Mouse (Mus musculus) ES-E14 (cell line): ENCODE data around the gene Hlcs. TPM values are rescaled to one million over a fixed set of nuclear protein-coding genes. Genes with fewer than 3 reads are reported as not detected.

Source experiments
- DNase-seq: peaks from one replicate; pipeline ENCODE4 v3.0.0-alpha.2; 2013; ENCODE audit warnings: low read depth, low spot score
- H3K27ac ChIP-seq: 2 replicates; pipeline ENCODE4 v1.5.1; 2012; ENCODE audit warnings: low read depth, mild to moderate bottlenecking, low read length, moderate library complexity, mixed read lengths; ENCODE audit not compliant: poor library complexity, insufficient read depth, severe bottlenecking
- H3K36me3 ChIP-seq: 2 replicates; pipeline ENCODE4 v1.6.1; 2012; ENCODE audit warnings: mild to moderate bottlenecking, low read length, moderate library complexity, mixed read lengths; ENCODE audit not compliant: control insufficient read depth, poor library complexity, insufficient read depth, severe bottlenecking
- H3K4me1 ChIP-seq, 2 experiments: fragments of 150-350 bp in 1 of 2; sonication (generic) in 1 of 2; 2 replicates each; pipeline ENCODE4 v1.6.1; 2012; ENCODE audit warnings: low read length in 2 of 2, mild to moderate bottlenecking in 1 of 2, mixed read lengths in 1 of 2; ENCODE audit not compliant: control insufficient read depth in 2 of 2, insufficient read depth in 2 of 2, poor library complexity in 1 of 2
- H3K4me3 ChIP-seq, 2 experiments: fragments of 150-350 bp in 1 of 2; sonication (generic) in 1 of 2; 2 replicates each; pipeline ENCODE4 v1.5.1; 2012; ENCODE audit warnings: low read length in 2 of 2, low read depth in 1 of 2, mild to moderate bottlenecking in 1 of 2, mixed read lengths in 1 of 2; ENCODE audit not compliant: insufficient read depth in 1 of 2, poor library complexity in 1 of 2, severe bottlenecking in 1 of 2
- H3K9ac ChIP-seq: 2 replicates; pipeline ENCODE4 v1.6.1; 2012; ENCODE audit warnings: low read depth, mild to moderate bottlenecking, low read length, mixed read lengths; ENCODE audit not compliant: poor library complexity, insufficient read depth, severe bottlenecking
- H3K9me3 ChIP-seq: fragments of 150-350 bp; sonication (generic); 2 replicates; pipeline ENCODE4 v1.6.1; 2012; ENCODE audit warnings: low read depth, mild to moderate bottlenecking, low read length; ENCODE audit not compliant: control insufficient read depth, insufficient read depth
- CHD2 ChIP-seq: IDR thresholded peaks from 2 replicates; pipeline ENCODE4 v1.6.1; 2014; ENCODE audit warnings: mild to moderate bottlenecking, low read depth, low read length, inconsistent platforms
- HCFC1 ChIP-seq: IDR thresholded peaks from 2 replicates; pipeline ENCODE4 v1.6.1; 2012; ENCODE audit warnings: low read length, inconsistent platforms, borderline replicate concordance; ENCODE audit not compliant: insufficient read depth
- MAFK ChIP-seq: IDR thresholded peaks from 2 replicates; pipeline ENCODE4 v1.6.1; 2014; ENCODE audit warnings: mild to moderate bottlenecking, low read depth, low read length, inconsistent platforms; ENCODE audit not compliant: insufficient read depth
- ZC3H11A ChIP-seq: IDR thresholded peaks from 2 replicates; pipeline ENCODE4 v1.6.1; 2012; ENCODE audit warnings: low read depth, mild to moderate bottlenecking, inconsistent platforms, low read length, borderline replicate concordance
- ZNF384 ChIP-seq: IDR thresholded peaks from 2 replicates; pipeline ENCODE4 v1.6.1; 2012; ENCODE audit warnings: low read depth, low read length, inconsistent platforms
- in situ Hi-C, 2 experiments: fragments of 600-800 bp; cut with MboI; formaldehyde crosslinking; loops; one replicate each; pipeline ENCODE4 v1.15.1; 2025; ENCODE audit warnings: low sequenced_read_pairs in 2 of 2, inconsistent platforms in 1 of 2; ENCODE audit not compliant: unreplicated experiment in 2 of 2
- total RNA-seq: library from RNA; depleted of rRNA; stranded (reverse); fragments of 300-350 nt; gene quantifications from 2 replicates; pipeline ENCODE4 v1.2.3, GENCODE M21; 2012

Gene Hlcs
- total RNA-seq, 1 experiment: 5.2 TPM

DNA sequence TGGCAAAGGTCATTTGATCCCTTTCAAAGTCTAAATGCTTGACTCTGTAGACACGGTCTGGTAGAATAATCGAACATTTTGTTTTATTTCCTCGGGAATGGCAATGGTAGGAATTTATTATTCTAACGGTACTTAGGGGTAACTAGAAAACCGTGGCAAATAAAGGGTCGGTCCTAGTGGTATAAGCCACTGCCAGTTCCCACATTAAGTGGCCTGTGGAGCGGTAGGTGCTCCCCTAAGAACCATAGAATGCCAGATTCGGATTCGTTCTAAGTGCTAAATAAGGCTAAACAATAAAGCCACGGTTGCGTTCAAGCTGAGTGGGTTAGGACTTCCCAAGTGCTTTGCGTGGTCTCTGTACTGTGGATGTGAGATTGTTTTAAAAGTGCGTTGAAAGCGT, 216.9 kb downstream of the Hlcs start:
- Histone ChIP-seq H3K27ac (no peak overlapping the region), H3K36me3 (no peaks in the 10 kb centered on the region), H3K9ac (no peak overlapping the region), H3K4me1 (peaks cover 4 to 8% of the 10 kb centered on the region in 2 experiments; a peak in 3 of 4 replicates), H3K9me3 (no peaks in the 10 kb centered on the region), H3K4me3 (no peak overlapping the region)
- TF ChIP-seq MAFK: no peak
- TF ChIP-seq ZNF384: no peak
- no peak for TF ChIP-seq HCFC1
- no peak for TF ChIP-seq CHD2
- no peak for TF ChIP-seq ZC3H11A
- in situ Hi-C loops: loop anchor here in 1 of 2 experiments (10.0 kb wide), 1 partner anchor 138 kb away; no protein-coding TSS in a partner anchor
- no peak for DNase-seq

DNA sequence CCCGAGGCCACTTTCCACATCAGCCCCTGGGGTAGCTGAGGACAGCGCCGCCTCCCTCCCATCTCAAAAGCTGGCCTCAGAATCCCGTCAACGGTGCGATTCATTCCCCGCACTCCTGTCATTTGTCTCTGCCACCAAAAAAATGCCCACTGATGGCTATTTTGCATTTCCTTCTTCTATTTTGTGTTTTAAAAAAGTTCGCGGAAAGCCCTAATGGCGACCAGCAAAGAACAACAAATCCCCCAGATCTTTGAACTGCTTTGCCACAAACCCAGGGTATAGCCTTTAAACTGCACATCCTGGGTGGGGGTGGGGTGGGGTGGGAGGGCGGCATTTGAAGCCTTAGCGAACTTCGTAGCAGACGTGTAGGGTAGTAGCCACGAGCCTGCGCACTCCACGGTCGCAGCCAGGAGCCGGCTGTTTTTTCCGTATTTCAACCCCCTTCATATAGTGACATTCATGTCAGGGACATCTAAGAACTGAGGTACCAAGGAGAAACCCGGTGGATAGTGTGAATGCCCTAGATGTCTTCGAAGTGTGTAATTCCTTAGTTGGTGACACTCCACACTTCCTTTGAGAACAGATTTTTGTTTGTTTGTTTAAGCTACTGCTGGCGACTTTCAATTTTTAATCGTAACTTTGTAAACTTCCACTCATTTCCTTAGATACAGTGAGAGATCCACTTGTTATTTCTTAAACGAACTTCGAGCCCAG, 218.1 kb downstream of the Hlcs start:
- H3K9me3 ChIP-seq: no peaks in the 10 kb centered on the region
- no peak overlapping the region for H3K27ac ChIP-seq
- peaks cover 4 to 8% of the 10 kb centered on the region in 2 experiments; a peak in 3 of 4 replicates for H3K4me1 ChIP-seq
- no peak for DNase-seq
- H3K36me3 ChIP-seq: no peaks in the 10 kb centered on the region
- in situ Hi-C loops: loop anchor here in 1 of 2 experiments (10.0 kb wide), 1 partner anchor 140 kb away; no protein-coding TSS in a partner anchor
- H3K4me3 ChIP-seq: peak overlapping the region; percentile 29 to 33; a peak in 2 of 4 replicates
- TF ChIP-seq CHD2: no peak
- no peak overlapping the region for H3K9ac ChIP-seq

DNA sequence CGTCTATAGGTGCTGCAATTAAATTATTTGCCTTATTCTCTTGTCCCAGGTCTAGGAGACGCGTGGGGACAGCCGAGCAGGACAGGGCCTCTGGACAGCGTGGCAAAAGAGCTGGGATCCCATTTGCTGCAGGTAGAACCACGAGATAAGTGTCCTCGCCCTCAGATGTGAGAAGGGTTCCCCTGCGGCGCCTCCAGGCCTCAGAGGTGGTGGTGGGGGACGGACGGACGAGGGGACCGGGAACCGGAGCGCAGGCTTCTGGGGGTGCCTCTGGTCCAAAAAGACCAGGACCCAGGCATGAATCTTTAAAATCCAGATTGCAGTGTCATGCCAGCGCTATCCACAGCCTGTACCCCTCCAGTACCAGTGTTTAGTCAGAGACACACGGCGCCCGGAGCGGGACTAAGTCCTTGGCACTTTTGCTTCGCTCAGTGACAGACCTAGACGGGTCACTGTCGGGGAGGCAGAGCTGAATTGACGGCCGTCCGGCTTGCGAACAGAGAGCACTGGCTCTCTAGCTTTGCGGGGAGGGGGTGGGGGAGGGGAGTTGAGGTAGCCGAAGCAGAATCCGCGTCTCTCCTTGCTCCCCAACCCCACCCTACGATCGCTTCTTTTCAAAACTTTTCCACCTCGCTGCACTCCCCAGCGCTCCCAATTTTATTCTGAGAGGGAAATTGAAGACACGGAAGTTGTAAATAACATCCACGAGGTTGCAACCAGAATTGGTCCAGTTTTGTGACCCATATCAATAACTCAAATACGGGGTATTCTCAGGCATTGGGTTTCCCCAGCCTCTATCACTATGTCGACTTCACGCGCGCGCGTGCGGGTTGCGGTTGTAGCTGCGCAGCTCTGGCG, 218.9 kb downstream of the Hlcs start:
- Histone ChIP-seq H3K9ac (no peak overlapping the region), H3K4me3 (peak overlapping the region; percentile 29 to 33; a peak in 2 of 4 replicates), H3K4me1 (peaks cover 4 to 8% of the 10 kb centered on the region in 2 experiments; a peak in 3 of 4 replicates), H3K27ac (no peak overlapping the region), H3K36me3 (no peaks in the 10 kb centered on the region), H3K9me3 (no peaks in the 10 kb centered on the region)
- DNase-seq: no peak
- TF ChIP-seq ZNF384: no peak
- TF ChIP-seq MAFK: no peak
- TF ChIP-seq ZC3H11A: no peak
- no peak for TF ChIP-seq CHD2
- in situ Hi-C loops: loop anchor here in 1 of 2 experiments (10.0 kb wide), 1 partner anchor 140 kb away; no protein-coding TSS in a partner anchor

DNA sequence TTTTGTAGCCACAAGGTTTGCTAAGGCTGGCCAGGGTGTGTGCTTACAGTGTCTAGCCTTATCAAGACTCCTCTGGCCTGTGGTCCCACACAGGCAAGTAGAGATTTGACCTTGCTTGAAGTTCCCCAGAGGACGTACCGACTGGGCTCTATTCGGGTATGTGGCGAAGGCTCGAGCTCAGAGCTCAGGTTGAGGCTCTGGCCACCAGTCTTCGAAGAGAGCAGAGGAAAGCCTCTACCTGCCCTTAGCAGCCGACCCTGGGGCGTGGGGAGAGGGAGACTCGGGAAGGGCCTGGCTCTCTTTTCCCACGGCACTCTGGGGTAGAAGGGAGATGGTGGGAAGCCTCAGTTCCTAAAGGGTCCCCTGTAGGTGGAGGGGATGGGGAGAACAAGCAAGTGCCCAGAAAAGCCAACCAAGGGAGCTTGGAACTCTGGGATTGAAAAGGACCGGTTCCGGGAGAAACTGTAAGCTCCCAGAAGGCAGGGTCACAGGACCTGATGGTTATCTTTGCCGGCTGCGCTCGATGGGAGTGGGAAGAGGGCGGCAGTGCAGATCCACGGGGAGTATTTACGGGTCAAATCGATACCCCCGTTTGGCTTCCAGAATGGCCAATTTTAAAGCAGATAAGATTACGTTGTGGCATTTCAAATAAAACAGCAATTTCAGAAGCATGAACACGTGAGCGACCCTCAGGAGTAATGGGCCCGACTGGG, 220.1 kb downstream of the Hlcs start:
- Histone ChIP-seq H3K27ac (no peak overlapping the region), H3K9me3 (no peaks in the 10 kb centered on the region), H3K9ac (no peak overlapping the region), H3K4me1 (peaks cover 4 to 8% of the 10 kb centered on the region in 2 experiments; a peak in 3 of 4 replicates), H3K36me3 (no peaks in the 10 kb centered on the region), H3K4me3 (no peak overlapping the region)
- TF ChIP-seq MAFK: no peak
- TF ChIP-seq ZC3H11A: no peak
- no peak for TF ChIP-seq HCFC1
- no peak for TF ChIP-seq CHD2
- TF ChIP-seq ZNF384: no peak
- in situ Hi-C loops: loop anchor here in 1 of 2 experiments (10.0 kb wide), 1 partner anchor 141 kb away; no protein-coding TSS in a partner anchor
- DNase-seq: no peak
